Mouse (Mus musculus): ENCODE measurements around the gene Mcur1. TPM values are rescaled to one million over a fixed set of nuclear protein-coding genes. Genes with fewer than 3 reads are reported as not detected.

Gene Mcur1
- polyA plus RNA-seq, 1 experiment from 2014 or later, result 10.1 TPM

DNA sequence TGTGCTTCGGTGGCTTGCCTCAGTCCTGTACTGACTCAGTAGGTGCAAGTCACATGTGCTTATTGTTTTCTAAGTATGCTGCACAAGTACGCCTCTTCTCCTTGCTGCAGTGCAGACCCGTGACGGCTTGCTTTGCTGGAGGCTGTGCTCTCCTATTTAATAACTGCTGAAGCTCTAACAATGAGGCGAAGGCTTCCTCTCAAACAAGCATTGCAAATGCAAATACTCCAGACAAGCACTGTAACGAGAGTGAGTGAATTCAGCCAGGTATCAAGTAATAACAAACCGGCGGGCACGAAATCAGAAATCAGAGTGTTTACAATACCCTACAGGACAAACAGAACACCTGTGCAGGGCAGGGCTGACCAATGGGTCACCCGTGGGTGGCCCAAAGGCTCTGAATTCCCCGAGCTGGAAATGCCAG lies 66.9 kb downstream of the Mcur1 start:
- Histone ChIP-seq H3K27ac (no peak overlapping the region), H3K27me3 (ENCODE audit: poor library complexity, severe bottlenecking) (no peaks in the 10 kb centered on the region), H3K4me1 (peaks cover 15% of the 10 kb centered on the region), H3K36me3 (replicated peaks) (no peaks in the 10 kb centered on the region), H3K9me3 (no peaks in the 10 kb centered on the region; the same call in 1 of the 2 replicates), H3K4me3 (no peak overlapping the region)
- 73% methylated on average over 11 of the region's 11 CpGs for whole genome bisulfite sequencing
- no peak for DNase-seq (ENCODE audit: extremely low spot score, low spot score)

Other genes starting within 250 kb of the Mcur1 start
- gene Sirt5, start 194.7 kb downstream of the Mcur1 start, polyA plus RNA-seq (2016; fragmentation: Nextera tagmentation; extraction: Ambion mirVana), result 28.3 and 33.6 TPM in 2 replicates
- gene Nol7, start 161.8 kb downstream of the Mcur1 start, polyA plus RNA-seq (2016; fragmentation: Nextera tagmentation; extraction: Ambion mirVana), result 177 and 181 TPM in 2 replicates
- gene Ranbp9, start 78.9 kb downstream of the Mcur1 start, polyA plus RNA-seq (2016; fragmentation: Nextera tagmentation; extraction: Ambion mirVana), result 8.2 and 10.6 TPM in 2 replicates
- 6.6 and 6.7 TPM in 2 replicates for gene Rnf182, start 55.5 kb upstream of the Mcur1 start, polyA plus RNA-seq (2016; fragmentation: Nextera tagmentation; extraction: Ambion mirVana)
- 3.5 and 3.8 TPM in 2 replicates for gene Cd83, start 224.6 kb upstream of the Mcur1 start, polyA plus RNA-seq (2016; fragmentation: Nextera tagmentation; extraction: Ambion mirVana)

Measured in forebrain, embryonic 10.5 days (tissue).